Mouse (Mus musculus) thymus, postnatal 4 days (tissue): ENCODE measurements around the gene Slco4a1.
A peak's percentile ranks its signal among the peaks of the same experiment; 100 is the strongest.

ENCODE experiments used
- DNase-seq: peaks from one replicate; pipeline ENCODE4 v3.0.0; 2021

Slco4a1 gene

GRCm38 (mm10) chr2:180455723-180456698 lies at the start of gene Slco4a1:
Gene Slco4a1, plus strand, starts transcription at chr2:180456245.
- peak; percentile 95 for DNase-seq

- DNase-seq: no peak
Observed at GRCm38 (mm10) chr2:180408410-180408809, 47.6 kb upstream of the Slco4a1 start.

- DNase-seq: no peak
Observed at GRCm38 (mm10) chr2:180410432-180410831, 45.6 kb upstream of the Slco4a1 start.

- peak; percentile 45 for DNase-seq
Observed at GRCm38 (mm10) chr2:180411013-180411412, 45.0 kb upstream of the Slco4a1 start.

GRCm38 (mm10) chr2:180415627-180416026 lies 40.4 kb upstream of the Slco4a1 start:
- DNase-seq: no peak

GRCm38 (mm10) chr2:180417731-180418130 lies 38.3 kb upstream of the Slco4a1 start:
- peak; percentile 55 for DNase-seq

GRCm38 (mm10) chr2:180420641-180421040 lies 35.4 kb upstream of the Slco4a1 start:
- DNase-seq: no peak

GRCm38 (mm10) chr2:180425115-180425514 lies 30.9 kb upstream of the Slco4a1 start:
- DNase-seq: no peak

- DNase-seq: no peak
Observed at GRCm38 (mm10) chr2:180427073-180427472, 29.0 kb upstream of the Slco4a1 start.

GRCm38 (mm10) chr2:180428331-180428730 lies 27.7 kb upstream of the Slco4a1 start:
- DNase-seq: no peak

- DNase-seq: no peak
Observed at GRCm38 (mm10) chr2:180430648-180431047, 25.4 kb upstream of the Slco4a1 start.

- peak; percentile 98 for DNase-seq
Observed at GRCm38 (mm10) chr2:180432042-180432668, 23.9 kb upstream of the Slco4a1 start.

GRCm38 (mm10) chr2:180432751-180433150 lies 23.3 kb upstream of the Slco4a1 start:
- peak; percentile 70 for DNase-seq

- no peak for DNase-seq
Observed at GRCm38 (mm10) chr2:180433350-180433749, 22.7 kb upstream of the Slco4a1 start.

GRCm38 (mm10) chr2:180435341-180435926 lies 20.6 kb upstream of the Slco4a1 start:
- peak; percentile 61 for DNase-seq

- DNase-seq: peak; percentile 53
Observed at GRCm38 (mm10) chr2:180437149-180437864, 18.7 kb upstream of the Slco4a1 start.

- DNase-seq: no peak
Observed at GRCm38 (mm10) chr2:180439791-180440190, 16.3 kb upstream of the Slco4a1 start.

GRCm38 (mm10) chr2:180440596-180441332 lies 15.3 kb upstream of the Slco4a1 start:
- no peak for DNase-seq

- no peak for DNase-seq
Observed at GRCm38 (mm10) chr2:180442061-180442460, 14.0 kb upstream of the Slco4a1 start.

GRCm38 (mm10) chr2:180443861-180444260 lies 12.2 kb upstream of the Slco4a1 start:
- DNase-seq: no peak

- peak; percentile 57 for DNase-seq
Observed at GRCm38 (mm10) chr2:180444957-180445785, 10.9 kb upstream of the Slco4a1 start.
